Mouse (Mus musculus): Measurements from ENCODE around the gene Mtif2. TPM values are rescaled to one million over a fixed set of nuclear protein-coding genes. Genes with fewer than 3 reads are reported as not detected.

The Mtif2 gene
- polyA plus RNA-seq (2015; fragmentation: Nextera tagmentation; extraction: Ambion mirVana), result 24.9 and 40.0 TPM in 2 replicates

GRCm38 (mm10) chr11:29525988-29526794 lies at the start of gene Mtif2:
Gene Mtif2 (plus strand): TSS chr11:29526408.

GRCm38 (mm10) chr11:29514682-29515412 lies 11.4 kb upstream of the Mtif2 start, which contains the start of gene Prorsd1:
Gene Prorsd1 (minus strand): TSS chr11:29515033.

GRCm38 (mm10) chr11:29547752-29548503 lies 21.7 kb downstream of the Mtif2 start, which contains the start of the genes Clhc1 and Rps27a:
Gene Clhc1 (plus strand): TSS chr11:29547950.
Gene Rps27a (minus strand): TSS chr11:29548109.

Other genes starting within 250 kb of the Mtif2 start
- 20.0 and 21.1 TPM in 2 replicates for gene Ccdc88a, start 152.8 kb upstream of the Mtif2 start, polyA plus RNA-seq (2015; fragmentation: Nextera tagmentation; extraction: Ambion mirVana)
- gene Prorsd1, start 11.4 kb upstream of the Mtif2 start, polyA plus RNA-seq (2015; fragmentation: Nextera tagmentation; extraction: Ambion mirVana), result 34.0 and 47.8 TPM in 2 replicates
- 0.08 TPM in 1 of 2 replicates, not detected in the other for gene Clhc1, start 21.5 kb downstream of the Mtif2 start, polyA plus RNA-seq (2015; fragmentation: Nextera tagmentation; extraction: Ambion mirVana)
- gene Rps27a, start 21.7 kb downstream of the Mtif2 start, polyA plus RNA-seq (2015; fragmentation: Nextera tagmentation; extraction: Ambion mirVana), result 1,459 and 2,545 TPM in 2 replicates
- gene Rtn4, start 166.5 kb downstream of the Mtif2 start, polyA plus RNA-seq (2015; fragmentation: Nextera tagmentation; extraction: Ambion mirVana), result 121 and 136 TPM in 2 replicates